Mouse (Mus musculus): ENCODE measurements around the gene Otop3.
A peak's percentile ranks its signal among the peaks of the same experiment; 100 is the strongest.

Otop3 gene

GRCm38 (mm10) chr11:115318245-115319027 is 16.1 kb upstream of the Otop3 start:
- DNase-seq (ENCODE audit: low read depth), result no peak

- no peak for DNase-seq (ENCODE audit: low read depth)
Observed at GRCm38 (mm10) chr11:115319704-115320383, 14.7 kb upstream of the Otop3 start.

- DNase-seq (ENCODE audit: low read depth), result peak; percentile 39
Observed at GRCm38 (mm10) chr11:115321906-115322693, 12.4 kb upstream of the Otop3 start, which contains the start of gene Ush1g. Ush1g (minus strand) TSS chr11:115322041.

GRCm38 (mm10) chr11:115323354-115323753 is 11.2 kb upstream of the Otop3 start:
- DNase-seq (ENCODE audit: low read depth), result no peak

- DNase-seq (ENCODE audit: low read depth), result no peak
Observed at GRCm38 (mm10) chr11:115326730-115327129, 7.8 kb upstream of the Otop3 start.

GRCm38 (mm10) chr11:115329339-115329738 is 5.2 kb upstream of the Otop3 start:
- DNase-seq (ENCODE audit: low read depth), result no peak

GRCm38 (mm10) chr11:115335223-115335622 is 692 bp downstream of the Otop3 start:
- no peak for DNase-seq (ENCODE audit: low read depth)

- DNase-seq (ENCODE audit: low read depth), result no peak
Observed at GRCm38 (mm10) chr11:115336115-115336514, 1.6 kb downstream of the Otop3 start.

GRCm38 (mm10) chr11:115337350-115337749 is 2.8 kb downstream of the Otop3 start:
- DNase-seq (ENCODE audit: low read depth), result no peak

GRCm38 (mm10) chr11:115337826-115338225 is 3.3 kb downstream of the Otop3 start:
- DNase-seq (ENCODE audit: low read depth), result no peak

GRCm38 (mm10) chr11:115341246-115341645 is 6.7 kb downstream of the Otop3 start:
- no peak for DNase-seq (ENCODE audit: low read depth)

GRCm38 (mm10) chr11:115341866-115342265 is 7.3 kb downstream of the Otop3 start:
- DNase-seq (ENCODE audit: low read depth), result no peak

- DNase-seq (ENCODE audit: low read depth), result no peak
Observed at GRCm38 (mm10) chr11:115344967-115345366, 10.4 kb downstream of the Otop3 start.

- no peak for DNase-seq (ENCODE audit: low read depth)
Observed at GRCm38 (mm10) chr11:115345515-115345914, 11.0 kb downstream of the Otop3 start.

- no peak for DNase-seq (ENCODE audit: low read depth)
Observed at GRCm38 (mm10) chr11:115348681-115349248, 14.2 kb downstream of the Otop3 start.

- no peak for DNase-seq (ENCODE audit: low read depth)
Observed at GRCm38 (mm10) chr11:115349976-115350375, 15.4 kb downstream of the Otop3 start.

- no peak for DNase-seq (ENCODE audit: low read depth)
Observed at GRCm38 (mm10) chr11:115353375-115353774, 18.8 kb downstream of the Otop3 start.

GRCm38 (mm10) chr11:115354183-115354582 is 19.7 kb downstream of the Otop3 start:
- DNase-seq (ENCODE audit: low read depth), result peak; percentile 69

GRCm38 (mm10) chr11:115358468-115358867 is 23.9 kb downstream of the Otop3 start:
- peak; percentile 46 for DNase-seq (ENCODE audit: low read depth)

GRCm38 (mm10) chr11:115359293-115359692 is 24.8 kb downstream of the Otop3 start:
- no peak for DNase-seq (ENCODE audit: low read depth)

GRCm38 (mm10) chr11:115359726-115360125 is 25.2 kb downstream of the Otop3 start:
- DNase-seq (ENCODE audit: low read depth), result no peak

GRCm38 (mm10) chr11:115364136-115364535 is 29.6 kb downstream of the Otop3 start:
- DNase-seq (ENCODE audit: low read depth), result no peak
